Mouse (Mus musculus) effector memory CD4-positive, alpha-beta T cell, adult 7 months (primary cell): ENCODE measurements around the gene Daxx. TPM values are rescaled to one million over a fixed set of nuclear protein-coding genes. Genes with fewer than 3 reads are reported as not detected.

Source experiments
- polyA plus RNA-seq: library from polyadenylated mRNA; unstranded; fragments of 100-300 nt; shearing (Covaris generic); gene quantifications from one replicate; pipeline ENCODE4 v1.2.1, GENCODE M21; 2017

Daxx gene
- polyA plus RNA-seq: 50.2 TPM

DNA sequence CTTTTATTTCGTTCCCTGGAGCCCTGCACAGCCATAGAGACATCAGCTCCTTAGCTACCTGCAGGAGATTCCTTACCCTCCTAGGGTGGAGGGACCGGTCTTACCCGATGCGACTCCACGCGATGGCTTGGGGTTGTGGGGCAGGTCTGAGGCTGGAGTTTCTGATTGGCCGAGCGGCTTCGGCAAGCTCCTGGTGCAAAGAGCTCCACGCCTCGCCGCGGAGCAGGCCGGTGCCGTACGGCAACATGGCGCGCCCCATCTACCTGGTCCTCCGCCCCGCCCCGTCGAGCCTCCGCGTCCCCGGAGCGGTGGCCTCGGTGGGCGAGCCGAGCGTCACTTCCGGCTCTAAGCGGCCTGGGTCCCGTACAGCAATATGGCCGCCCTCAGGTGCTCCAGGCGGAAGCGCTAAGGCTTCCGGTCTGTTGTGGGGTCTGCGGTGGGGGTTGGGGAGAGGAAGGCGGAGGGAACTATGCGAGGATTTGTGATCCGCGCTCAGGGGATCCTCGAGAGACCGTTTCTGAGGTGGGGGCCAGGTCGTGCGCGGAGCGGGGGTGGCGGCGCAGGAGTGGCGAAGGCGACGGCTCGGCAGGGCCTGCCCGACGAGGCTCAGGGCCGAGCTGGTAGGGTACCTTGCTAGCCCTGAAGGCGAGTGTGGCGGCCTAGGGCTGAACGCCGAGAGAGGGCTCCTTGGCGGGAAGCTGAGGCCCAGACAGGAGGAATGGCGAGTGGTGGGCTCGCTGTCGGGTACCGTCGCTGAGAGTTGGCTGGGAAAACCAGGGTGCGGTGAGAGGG, at the start of gene Daxx:
Gene Daxx, plus strand, starts transcription at position 338 of the 792 bp plus-strand sequence.

GRCm38 (mm10) chr17:33873537-33873936, 35.7 kb upstream of the Daxx start, which contains the start of gene Gm7029:
Gene Gm7029 (plus strand): TSS chr17:33873837.

GRCm38 (mm10) chr17:33890533-33891059, 18.6 kb upstream of the Daxx start, which contains the start of gene Kifc1:
Gene Kifc1 (minus strand): TSS chr17:33890661.

DNA sequence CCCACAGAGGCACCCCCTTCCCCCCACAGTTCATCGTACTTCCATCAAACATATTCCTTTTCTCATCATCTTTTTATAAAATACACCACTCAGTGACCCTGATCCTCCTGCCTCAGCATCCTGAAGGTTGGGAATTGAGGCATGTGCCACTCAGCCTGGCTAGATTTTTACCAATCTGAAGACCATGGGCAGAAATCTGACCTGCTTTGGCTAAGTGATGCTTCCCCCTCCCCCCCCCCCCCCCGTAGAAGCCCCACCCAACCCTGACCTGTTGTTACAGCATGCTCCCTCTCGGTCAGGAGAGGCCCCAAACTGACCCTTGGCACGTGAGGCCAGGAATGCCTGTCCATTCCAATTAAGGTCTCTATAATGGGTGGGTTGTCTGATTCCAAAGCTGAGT, 4.4 kb upstream of the Daxx start, which contains the start of gene Platr17:
Gene Platr17, plus strand, starts transcription at position 301 of the 400 bp plus-strand sequence.

GRCm38 (mm10) chr17:33915671-33916250, 6.5 kb downstream of the Daxx start, which contains the start of the genes Tapbp and Zbtb22:
Gene Tapbp (plus strand): TSS chr17:33915899.
Gene Zbtb22 (plus strand): TSS chr17:33915904.

DNA sequence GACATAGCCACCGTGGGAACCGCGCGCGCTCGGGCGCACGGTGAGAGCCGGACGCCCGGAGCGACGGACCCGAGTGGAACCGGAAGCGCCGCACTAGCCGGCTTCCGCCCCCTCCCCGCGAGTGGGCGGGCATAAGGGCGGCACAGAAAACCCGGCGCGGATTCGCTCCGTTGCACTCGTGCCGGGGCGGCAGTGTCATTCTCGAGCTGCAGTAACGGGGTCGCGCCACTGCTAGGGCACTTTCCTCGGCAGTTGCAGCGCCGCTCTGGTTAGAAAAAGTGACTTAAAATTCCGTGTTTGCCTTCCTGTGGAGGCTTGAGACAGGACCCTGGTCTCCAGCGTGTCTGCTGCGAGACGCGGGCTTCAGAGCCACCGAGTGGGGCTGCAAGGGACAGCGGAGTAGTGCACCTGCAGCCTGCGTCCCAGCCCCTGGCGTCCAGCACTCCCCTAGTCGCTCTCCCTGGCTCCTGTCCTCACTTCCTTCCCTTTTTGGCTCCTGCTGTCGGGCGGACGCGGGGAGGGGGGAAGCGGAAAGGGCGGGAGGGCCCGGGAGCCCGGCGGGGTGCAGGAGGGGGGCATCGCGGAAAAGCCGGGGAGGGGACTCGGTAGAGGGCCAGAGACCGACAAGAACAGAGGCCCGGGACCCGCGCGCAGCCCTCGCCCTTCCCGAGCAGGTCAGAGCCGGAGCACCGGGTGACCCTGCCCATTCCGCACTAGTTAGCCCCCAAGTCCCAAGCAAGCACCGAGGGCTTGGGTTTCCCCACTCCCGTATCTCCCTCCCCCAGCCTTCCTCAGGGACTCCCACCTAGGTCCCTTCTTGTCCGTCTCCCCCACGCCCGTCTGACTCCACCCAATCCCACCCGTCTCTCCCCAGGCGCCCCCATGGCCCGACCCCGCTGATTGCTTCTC, 20.4 kb downstream of the Daxx start, which contains the start of gene Rgl2:
Gene Rgl2, plus strand, starts transcription at position 173 of the 909 bp plus-strand sequence.

DNA sequence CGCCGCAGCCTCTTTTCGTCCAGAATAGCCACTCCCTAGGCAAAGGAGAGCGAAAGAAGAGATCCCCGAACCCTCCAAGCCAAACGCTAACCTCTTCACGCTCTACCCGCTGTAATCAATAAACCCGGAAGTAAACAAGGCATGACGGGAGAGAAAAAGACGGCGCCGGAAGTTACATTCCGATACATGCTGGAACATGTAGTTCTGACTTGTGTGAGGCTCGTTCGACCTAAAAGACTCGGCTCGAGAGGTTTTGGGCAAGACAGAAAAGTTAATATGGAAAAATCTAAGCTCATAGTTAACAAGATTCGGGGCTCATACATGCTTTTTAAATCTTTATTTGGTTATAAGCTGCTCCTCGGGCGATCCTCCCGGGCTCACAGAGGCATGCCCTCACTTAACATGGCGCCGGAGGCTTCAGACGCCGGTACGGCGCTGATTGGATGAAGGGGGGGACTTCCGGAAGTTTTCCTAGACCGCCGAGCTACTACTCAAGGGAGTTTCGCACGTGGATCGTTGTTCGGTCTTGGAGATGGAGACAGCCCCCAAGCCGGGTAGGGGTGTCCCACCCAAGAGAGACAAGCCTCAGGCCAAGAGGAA, 31.1 kb downstream of the Daxx start, which contains the start of the genes Pfdn6 and Wdr46:
Gene Pfdn6, minus strand, starts transcription at position 138 of the 600 bp plus-strand sequence.
Gene Wdr46, plus strand, starts transcription at position 455 of the 600 bp plus-strand sequence.

DNA sequence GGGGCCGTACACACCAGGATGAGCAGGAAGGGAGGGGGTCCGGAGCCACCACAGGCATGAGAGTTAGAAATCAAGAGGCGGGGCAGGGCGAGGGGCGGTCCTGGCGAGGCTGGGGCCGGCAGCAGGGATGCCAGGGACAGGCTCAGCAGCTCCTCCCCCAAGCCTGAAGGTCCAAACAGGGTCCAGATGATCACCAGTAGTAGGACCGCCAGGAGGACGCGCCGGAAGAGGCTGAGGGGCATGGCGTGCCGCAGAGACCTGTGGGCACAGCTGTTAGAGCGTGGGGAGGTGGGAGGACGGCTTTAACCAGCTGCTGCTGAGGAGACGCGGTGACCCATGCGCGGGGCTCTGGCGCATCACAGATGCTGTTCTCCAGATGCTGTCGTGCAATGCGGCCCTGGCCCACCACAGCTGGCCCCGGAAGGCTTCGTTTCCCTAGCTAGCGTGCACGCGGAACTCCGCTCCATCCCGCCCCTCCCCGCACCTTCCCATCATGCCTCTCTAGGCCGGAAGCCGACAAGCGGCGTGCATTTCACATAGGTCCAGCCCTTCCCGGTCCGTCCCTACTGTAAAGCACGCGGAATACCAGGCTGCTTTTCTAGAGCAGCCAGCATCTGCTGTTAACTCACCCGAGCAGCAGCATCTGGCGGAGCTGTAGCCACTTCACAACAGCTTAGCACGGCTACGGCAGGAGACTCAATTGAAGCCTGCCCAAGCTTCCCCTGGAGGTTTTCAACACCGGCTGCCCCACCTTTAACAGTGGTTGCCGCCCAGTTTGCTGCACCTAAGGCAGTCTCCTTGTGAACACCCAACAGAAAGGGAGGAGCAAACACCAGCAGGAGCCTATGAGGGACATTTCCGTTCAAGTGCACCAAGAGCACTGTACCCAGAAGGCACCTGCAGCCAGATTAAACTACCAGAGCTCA, 42.1 kb downstream of the Daxx start, which contains the start of gene B3galt4:
Gene B3galt4, minus strand, starts transcription at position 468 of the 926 bp plus-strand sequence.

GRCm38 (mm10) chr17:33955555-33956214, 46.5 kb downstream of the Daxx start, which contains the start of the genes Vps52 and Rps18:
Gene Vps52 (plus strand): TSS chr17:33955812.
Gene Rps18 (minus strand): TSS chr17:33956001.

Other genes with a start within 250 kb of the Daxx start
- 324 TPM for gene Hnrnpm, start 222.6 kb upstream of the Daxx start, polyA plus RNA-seq
- gene March2, start 190.7 kb upstream of the Daxx start, polyA plus RNA-seq: 96.9 TPM
- gene Rab11b, start 148.9 kb upstream of the Daxx start, polyA plus RNA-seq: 316 TPM
- 1.1 TPM for gene Angptl4, start 127.6 kb upstream of the Daxx start, polyA plus RNA-seq
- 4.4 TPM for gene Kank3, start 98.9 kb upstream of the Daxx start, polyA plus RNA-seq
- gene Rps28, start 84.9 kb upstream of the Daxx start, polyA plus RNA-seq: 951 TPM
- 204 TPM for gene Ndufa7, start 84.8 kb upstream of the Daxx start, polyA plus RNA-seq
- gene Cd320, start 66.3 kb upstream of the Daxx start, polyA plus RNA-seq: 15.4 TPM
- gene Gm7029, start 35.6 kb upstream of the Daxx start, polyA plus RNA-seq: not detected
- not detected for gene Kifc1, start 18.8 kb upstream of the Daxx start, polyA plus RNA-seq
- gene Platr17, start 4.3 kb upstream of the Daxx start, polyA plus RNA-seq: 1.1 TPM
- gene Tapbp, start 6.5 kb downstream of the Daxx start, polyA plus RNA-seq: 361 TPM
- gene Zbtb22, start 6.5 kb downstream of the Daxx start, polyA plus RNA-seq: 17.3 TPM
- 79.3 TPM for gene Rgl2, start 20.1 kb downstream of the Daxx start, polyA plus RNA-seq
- gene Pfdn6, start 30.9 kb downstream of the Daxx start, polyA plus RNA-seq: 83.9 TPM
- gene Wdr46, start 31.2 kb downstream of the Daxx start, polyA plus RNA-seq: 39.0 TPM
- gene B3galt4, start 42.1 kb downstream of the Daxx start, polyA plus RNA-seq: 8.6 TPM
- gene Vps52, start 46.4 kb downstream of the Daxx start, polyA plus RNA-seq: 38.1 TPM
- 2,394 TPM for gene Rps18, start 46.6 kb downstream of the Daxx start, polyA plus RNA-seq
- gene H2-K1, start 90.9 kb downstream of the Daxx start, polyA plus RNA-seq: 13,530 TPM
- 26.1 TPM for gene Ring1, start 115.3 kb downstream of the Daxx start, polyA plus RNA-seq
- gene H2-Ke6, start 118.6 kb downstream of the Daxx start, polyA plus RNA-seq: 225 TPM
- gene Slc39a7, start 122.3 kb downstream of the Daxx start, polyA plus RNA-seq: 137 TPM
- gene Rxrb, start 122.4 kb downstream of the Daxx start, polyA plus RNA-seq: 78.8 TPM
- gene Col11a2, start 130.0 kb downstream of the Daxx start, polyA plus RNA-seq: 0.27 TPM
- gene H2-Oa, start 182.9 kb downstream of the Daxx start, polyA plus RNA-seq: 1.2 TPM
- 12.1 TPM for gene H2-DMa, start 210.1 kb downstream of the Daxx start, polyA plus RNA-seq
- 260 TPM for gene Brd2, start 213.2 kb downstream of the Daxx start, polyA plus RNA-seq
- gene H2-DMb2, start 233.9 kb downstream of the Daxx start, polyA plus RNA-seq: 0.28 TPM
- 1.0 TPM for gene H2-DMb1, start 243.7 kb downstream of the Daxx start, polyA plus RNA-seq